Mouse (Mus musculus) monocyte, adult 5-6 weeks (primary cell): ENCODE measurements around the gene Tfr2. TPM values are rescaled to one million over a fixed set of nuclear protein-coding genes. Genes with fewer than 3 reads are reported as not detected.
A peak's percentile ranks its signal among the peaks of the same experiment; 100 is the strongest.

Experiments
- ATAC-seq: fragments of 153-309, 156-312 bp; replicated peaks from 2 replicates; pipeline ENCODE4 v1.8.0; 2017; ENCODE audit warnings: mild to moderate bottlenecking; ENCODE audit not compliant: low TSS enrichment, insufficient number of reproducible peaks, severe bottlenecking, poor library complexity, low FRiP score
- total RNA-seq: library from RNA; stranded (forward); fragments of 200-1000, 200-491, 200-594 nt; gene quantifications from 3 replicates; pipeline ENCODE4 v1.2.3, GENCODE M21; 2017

Gene Tfr2
- total RNA-seq = 0.29 to 0.53 TPM (median 0.38 TPM) in 3 replicates

DNA sequence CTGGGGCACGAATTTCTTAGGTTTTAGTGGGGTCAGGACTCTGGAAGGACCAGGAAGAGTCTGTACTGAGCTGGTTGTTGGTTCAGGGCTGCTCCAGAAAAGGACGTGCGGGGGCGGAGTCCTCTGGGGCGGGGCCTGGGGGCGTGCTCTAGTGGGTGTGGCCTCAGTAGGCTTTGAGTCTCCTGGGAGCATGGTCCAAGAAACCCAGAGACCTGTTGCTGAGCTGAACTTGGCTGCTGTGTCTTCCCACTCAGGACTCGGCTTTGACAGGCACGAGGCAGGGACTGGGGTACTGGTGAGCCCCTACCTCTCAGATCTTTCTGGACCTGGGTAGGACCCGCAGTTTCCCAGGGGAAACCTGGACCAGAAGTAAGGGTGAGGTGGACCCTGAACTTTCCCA lies at the start of gene Tfr2:
Tfr2 (plus strand) TSS at position 176 of the 400 bp plus-strand sequence.
- ATAC-seq = peak; percentile 63; the same call in 1 of the 2 replicates

DNA sequence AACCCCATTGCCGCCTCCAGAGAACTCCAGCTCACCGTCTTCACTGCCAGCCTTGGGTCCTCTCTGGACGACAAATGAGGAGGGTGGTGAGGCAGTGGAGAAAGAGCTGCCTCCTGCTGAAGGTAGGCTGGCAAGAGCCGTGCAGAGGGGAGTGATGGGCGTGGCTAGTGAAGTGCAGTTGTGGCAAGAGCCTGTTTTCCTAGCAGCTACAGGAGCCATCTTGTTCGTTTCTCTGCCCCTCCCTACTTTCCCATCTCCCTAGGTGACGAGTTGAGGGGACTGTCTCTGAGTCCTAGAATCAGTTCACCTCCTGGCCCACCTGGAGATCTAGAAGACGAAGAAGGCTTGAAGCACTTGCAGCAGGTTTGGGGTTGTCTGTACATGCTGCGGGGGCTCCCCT lies 47.8 kb upstream of the Tfr2 start:
- no peak for ATAC-seq

DNA sequence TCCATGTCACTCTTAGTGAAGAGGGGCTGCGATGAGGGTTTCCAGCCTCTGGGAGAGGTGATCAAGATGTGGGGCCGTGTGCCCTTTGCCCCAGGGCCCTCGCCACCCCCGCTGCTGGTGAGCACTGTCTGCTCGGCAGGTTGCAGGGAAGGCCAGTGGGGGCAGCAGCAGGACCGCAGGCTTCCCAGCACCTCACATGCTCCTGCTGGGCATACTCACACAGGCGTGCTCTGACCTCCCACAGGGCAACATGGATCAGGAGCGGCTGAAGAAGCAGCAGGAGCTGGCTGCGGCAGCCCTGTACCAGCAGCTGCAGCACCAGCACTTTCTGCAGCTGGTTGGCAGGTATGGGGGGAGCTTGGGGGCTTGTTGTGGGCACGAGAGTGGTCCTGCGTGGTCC lies 46.9 kb upstream of the Tfr2 start:
- ATAC-seq = no peak

DNA sequence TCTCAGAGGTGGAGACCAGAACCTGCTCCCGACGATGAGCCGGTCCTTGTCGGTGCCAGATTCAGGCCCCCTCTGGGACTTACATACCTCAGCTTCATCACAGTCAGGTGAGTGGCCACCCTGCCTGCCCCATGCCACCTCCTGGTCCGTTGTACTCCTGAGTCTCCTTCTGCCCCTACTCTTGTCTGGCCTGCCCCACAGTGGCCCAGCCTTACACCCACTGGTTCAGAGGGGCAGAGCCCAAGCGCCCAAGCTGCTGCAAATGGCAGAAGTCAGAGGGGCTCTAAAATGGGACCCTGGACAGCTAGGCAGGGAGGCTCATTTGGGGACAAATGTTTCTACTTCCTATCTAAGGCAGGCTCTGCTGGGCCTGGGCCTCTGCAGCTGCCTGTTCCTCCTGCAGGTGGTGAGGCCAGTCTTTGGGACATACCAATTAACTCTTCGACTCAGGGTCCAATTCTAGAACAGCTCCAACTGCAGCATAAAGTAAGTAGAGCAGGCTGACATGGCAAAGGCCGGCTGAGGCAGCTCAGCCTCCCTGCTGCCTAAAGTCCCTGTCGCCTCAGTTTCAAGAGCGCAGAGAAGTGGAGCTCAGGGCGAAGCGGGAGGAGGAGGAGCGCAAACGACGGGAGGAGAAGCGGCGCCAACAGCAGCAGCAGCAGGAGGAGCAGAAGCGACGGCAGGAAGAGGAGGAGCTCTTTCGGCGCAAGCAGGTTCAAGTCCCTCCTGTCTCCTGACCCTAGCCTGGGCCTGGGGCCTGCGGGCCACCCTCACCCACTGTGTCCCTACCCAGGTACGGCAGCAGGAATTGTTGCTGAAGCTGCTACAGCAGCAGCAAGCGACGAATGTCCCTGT lies 46.0 kb upstream of the Tfr2 start:
- ATAC-seq = no peak

DNA sequence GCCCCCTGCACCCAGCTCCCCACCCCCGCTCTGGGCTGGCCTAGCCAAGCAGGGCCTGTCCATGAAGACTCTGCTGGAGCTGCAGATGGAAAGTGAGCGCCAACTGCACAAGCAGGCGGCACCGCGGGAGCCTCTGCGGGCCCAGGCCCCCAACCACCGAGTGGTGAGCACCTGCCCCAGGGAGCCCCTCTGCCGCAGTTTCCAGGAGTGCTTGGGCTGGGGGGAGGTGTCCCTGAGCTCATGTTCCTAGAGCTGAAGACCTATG lies 45.5 kb upstream of the Tfr2 start:
- no peak for ATAC-seq

DNA sequence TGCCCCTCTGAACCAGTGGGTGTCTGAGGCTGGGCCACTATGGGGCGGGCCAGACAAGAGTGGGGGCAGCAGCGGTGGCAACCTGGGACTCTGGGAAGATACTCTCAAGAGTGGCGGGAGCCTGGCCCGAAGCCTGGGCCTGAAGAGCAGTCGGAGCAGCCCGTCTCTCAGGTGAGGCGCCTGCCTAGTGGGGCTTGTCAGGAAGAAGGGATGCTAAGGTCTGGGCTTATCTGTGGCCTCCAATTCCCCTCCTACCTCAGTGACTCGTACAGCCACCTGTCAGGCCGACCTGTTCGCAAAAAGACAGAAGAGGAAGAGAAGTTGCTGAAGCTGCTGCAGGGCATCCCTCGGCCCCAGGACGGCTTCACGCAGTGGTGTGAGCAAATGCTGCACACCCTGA lies 45.0 kb upstream of the Tfr2 start:
- ATAC-seq = no peak

DNA sequence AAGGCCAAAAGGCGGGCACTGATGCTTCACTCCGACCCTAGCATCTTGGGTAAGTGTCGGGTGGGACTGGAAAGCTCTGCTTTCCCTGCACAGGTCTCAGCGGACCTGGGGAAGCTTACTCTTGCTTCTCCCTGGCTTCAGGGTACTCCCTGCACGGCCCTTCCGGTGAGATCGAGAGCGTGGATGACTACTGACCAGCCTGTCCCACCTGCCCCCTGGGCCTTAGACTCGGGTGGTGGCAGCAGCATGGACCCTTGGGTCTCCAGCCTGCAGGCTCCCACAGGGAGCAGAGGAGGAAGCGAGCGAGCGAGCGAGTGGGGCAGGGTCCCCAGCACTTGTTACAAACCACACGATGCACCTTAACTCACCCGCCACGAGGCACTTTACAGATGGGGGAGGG lies 44.1 kb upstream of the Tfr2 start:
- ATAC-seq = no peak

DNA sequence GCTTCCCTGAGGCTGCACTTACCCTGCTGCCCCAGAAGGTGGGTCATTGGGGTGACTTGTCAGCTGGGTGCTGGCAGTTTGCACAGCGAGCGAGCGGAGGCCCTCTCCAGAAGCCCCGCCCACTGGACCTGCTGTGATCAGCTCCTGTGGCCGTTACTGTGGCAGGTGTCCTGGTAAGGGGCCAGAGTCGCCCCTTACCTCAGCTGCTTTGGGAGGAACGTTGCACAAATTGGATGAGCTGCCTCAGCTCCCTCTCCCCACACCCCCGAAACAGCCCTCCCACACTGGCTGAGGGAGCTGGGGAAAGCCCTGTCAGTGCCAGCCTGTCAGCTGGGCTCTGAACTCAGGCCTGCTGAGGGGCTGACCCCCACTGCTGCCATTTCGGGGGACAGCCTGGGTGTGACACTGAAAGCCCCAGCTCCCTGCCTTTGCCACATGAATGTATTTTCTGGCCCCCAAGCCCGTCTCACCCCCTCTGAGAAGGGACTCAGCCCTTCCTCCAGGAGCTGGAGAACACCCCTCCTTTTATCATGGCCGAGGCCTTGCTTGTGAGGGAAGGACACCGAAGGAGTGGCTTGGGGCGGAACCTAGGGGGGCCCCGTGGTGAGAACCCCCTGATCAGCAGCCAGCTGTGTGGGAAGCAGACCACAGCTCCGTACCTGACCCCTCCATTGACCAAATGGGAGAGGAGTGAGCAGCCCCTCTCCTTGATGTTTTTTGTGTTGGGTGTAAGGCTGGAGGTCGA lies 43.3 kb upstream of the Tfr2 start:
- ATAC-seq = no peak

DNA sequence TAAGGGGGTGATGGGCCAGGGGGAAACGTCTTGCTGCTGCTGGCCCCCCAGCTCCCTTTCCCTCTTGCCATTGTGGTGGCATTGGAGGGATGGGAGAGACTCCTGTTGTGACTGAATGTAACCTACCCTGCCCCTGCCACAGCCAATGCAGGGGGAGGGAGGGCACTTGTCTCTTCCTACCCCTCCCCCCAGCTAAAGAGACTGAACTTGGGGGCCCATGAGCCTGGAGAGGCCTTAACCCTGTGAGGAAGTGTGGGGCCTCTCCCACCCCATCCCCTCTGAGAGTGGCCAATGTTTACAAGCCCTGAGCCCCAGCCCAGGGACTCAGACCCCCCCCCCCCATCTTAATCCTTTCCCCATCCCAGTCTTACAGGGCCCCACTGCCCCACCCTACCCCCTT lies 42.2 kb upstream of the Tfr2 start:
- ATAC-seq = no peak

DNA sequence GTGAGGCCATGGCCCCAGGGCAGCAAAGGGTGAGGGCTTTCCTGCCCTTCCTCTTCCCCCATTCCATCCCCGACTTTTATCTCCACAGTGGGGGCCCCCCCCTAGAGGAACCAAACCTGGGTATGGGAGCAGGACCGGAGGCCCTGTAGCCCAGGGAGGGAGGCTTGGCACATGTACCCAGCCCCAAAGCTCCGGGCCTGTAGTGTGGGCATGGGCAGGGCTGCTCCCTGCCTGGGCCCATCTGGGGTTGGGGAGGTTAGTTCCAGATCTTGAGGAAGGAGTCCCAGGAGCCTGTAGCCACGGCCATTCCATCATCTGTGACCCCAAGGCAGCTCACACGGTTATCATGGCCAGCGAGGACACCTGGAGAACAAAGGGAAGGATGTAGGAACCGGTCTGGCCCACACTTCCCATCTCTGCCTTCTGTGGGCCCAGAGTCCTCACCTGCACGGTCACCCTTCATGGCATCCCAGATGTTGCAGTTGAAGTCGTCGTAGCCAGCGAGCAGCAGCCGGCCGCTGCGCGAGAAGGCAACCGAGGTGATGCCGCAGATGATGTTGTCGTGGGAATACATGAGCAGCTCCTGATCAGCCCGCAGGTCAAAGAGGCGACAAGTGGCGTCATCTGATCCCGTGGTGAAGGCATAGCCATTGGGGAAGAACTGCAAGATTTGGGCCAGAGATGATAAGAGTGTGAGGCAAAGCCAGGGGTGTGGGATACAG lies 41.2 kb upstream of the Tfr2 start:
- no peak for ATAC-seq

DNA sequence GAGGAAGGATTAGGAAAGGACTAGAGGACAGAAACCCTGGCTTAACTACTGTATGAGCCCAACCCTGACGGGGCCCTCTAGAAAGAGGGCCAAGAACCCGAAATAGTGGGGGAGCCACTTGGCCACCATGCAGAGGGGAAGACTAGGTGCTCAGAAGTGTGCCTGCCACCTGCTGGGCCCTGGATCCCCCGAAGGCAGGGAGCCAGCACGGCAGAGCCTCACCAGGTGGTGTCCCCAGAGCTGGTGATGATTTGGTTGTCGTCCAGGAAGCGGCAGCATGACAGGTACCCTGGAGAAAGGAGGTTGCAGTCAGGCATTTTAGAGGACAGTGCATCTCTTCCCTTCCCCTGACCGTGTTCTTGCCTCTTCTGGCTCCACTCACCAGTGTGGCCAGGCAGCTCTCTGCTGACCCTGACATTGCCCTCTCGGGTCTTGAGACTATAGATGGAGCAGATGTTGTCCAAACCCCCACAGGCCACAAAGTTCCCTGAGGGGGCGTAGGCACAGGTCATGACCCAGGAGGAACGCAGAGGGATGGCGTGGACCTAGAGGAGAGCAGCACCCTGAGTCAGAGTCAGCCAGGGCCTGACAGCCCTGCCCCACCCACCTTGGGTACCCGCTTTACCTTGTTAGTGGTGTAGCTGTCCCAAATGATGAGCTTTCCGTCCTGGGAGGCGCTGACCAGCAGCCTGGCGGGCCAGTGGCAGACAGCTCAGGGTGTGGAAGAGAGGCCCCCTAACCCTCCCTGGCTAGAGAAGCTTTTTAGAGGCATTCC lies 40.2 kb upstream of the Tfr2 start:
- no peak for ATAC-seq

DNA sequence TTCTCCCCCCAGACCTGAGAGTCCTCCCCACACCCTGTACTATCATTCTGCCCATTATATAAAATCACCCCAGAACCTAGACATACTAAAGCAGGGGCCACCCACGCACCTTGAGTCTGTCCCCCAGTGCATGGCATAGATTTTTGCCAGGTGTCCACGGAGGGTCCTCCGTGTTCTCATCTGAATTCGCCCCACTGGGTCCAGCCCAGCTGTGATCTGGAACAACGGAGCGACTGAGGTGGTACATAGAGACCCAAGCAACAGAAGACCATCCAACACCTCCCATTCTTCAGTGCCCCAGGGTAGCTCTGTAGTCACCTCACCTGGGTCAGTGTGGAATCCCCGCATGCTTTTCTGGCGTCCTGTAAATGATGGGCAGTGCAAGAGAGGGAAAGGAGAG lies 39.6 kb upstream of the Tfr2 start:
- no peak for ATAC-seq

DNA sequence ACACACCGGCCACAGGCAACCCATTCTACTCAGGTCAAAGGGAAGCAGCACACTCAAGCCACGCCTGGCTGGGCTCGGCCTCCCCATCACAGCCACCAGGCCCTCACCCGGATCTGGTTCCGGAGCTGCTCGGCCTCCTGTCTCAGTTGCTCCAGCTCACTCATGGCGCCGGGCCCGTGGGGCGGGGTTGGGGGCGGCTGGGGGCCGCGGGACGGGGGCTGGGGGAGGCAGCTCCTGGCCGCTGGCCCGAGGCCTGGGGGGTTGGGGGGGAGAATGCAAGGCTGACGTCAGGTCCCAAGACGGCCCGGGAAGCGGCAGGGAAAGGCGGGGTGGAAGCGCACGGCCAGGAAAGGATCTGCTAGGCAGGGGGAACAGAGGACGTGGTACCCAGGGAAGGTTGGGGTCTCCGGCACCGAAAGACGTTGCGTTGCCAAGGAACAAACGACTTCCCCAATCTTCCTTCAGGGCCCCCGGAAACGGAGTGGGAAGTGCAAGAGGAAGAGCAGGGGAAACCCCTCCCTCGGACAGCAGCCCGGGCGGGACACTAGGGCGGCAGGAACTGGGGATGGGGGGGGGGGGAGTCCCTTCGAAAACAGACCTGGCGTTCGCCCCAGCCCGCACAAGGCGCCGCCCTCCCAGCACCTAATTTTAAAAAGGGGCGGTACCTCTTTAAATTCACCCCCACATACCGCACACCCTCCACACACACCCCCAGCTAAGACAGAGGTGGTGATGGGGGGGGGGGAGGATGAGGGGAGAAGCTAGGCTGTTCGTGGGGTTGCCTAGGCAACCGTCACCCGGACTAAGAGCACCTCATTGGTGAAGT lies 38.8 kb upstream of the Tfr2 start:
- peak; percentile 33 for ATAC-seq

DNA sequence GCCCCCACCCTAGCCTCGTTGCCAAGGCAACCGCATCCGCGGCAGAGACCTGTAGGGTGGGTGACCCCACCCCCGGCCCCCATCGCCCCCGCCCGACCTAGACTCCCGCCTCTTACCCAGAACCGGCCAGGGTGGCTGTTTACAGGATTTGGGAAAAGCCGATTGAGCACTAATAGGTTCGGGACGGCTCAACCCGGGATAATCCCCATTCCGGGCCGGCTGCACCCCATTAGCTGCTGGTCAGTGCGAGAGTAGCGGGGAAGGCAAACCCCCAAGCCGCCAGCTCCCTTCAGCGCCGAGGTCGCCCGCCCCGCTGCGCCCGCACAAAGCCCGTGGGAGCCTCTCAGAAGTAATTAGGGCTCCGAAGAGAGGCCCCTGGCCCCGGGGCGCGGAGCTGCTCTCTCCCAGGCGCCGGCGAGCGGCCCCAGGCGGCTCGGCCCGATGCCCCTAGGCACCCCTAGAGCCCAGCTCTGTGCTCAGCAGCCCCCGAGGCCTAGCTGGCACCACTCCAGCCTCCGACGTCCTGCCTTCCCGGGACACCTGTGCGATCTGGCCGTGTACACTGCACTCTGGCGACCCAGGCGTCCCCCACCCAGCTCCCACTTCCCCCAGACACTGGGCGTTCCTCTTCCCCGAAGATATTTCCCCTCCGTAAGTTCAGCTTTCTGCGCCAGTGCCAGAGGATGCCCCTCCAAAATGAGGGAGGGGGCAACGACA lies 38.1 kb upstream of the Tfr2 start:
- no peak for ATAC-seq

DNA sequence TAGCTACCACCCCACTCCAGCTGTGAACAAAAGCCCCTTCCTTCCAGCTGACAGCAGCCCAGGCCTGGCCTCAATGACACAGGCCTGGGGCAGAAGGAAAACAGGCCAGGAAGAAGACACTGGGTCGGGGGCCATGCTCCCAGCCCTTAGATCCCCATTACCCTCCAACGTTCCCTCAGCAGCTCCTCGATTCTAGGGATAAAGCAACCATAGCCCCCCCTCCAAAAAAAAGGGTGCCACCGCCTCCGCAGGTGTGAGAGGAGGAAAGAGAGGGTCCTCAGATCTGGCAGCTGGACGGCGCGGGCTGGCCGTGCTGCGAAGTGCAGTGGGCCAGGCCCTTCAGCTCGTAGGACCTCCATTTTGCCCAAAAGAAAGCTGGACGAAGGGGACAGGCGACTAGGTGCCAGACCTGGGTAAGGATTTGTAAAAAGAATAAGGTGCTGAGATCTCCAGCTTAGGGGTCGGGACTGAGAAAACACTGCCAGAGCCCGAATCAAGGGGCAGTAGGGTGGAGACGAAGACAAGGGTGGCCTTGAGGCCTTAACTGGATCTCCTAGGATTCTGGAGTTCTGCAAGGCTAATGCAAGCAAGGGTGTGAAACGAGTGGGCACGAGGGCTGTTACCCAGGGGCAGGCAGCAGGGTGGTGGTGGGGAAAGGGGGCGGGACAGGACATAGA lies 37.4 kb upstream of the Tfr2 start:
- no peak for ATAC-seq

DNA sequence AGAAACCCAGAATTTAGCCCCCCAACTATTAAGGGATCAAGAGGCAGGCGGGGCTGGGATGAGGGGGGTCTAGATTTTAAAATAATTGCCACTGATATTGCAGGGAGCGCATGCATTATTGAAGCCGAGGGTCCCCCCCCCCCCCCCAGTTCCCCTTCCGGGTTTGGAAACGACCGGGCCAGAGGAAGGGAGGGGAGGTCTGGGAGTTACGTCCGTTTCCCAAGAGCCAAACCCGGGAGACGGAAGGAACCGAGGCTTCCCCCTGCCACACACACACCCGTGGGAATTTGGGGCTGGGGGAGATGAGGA lies 36.9 kb upstream of the Tfr2 start:
- ATAC-seq = no peak; the same call in 1 of the 2 replicates

DNA sequence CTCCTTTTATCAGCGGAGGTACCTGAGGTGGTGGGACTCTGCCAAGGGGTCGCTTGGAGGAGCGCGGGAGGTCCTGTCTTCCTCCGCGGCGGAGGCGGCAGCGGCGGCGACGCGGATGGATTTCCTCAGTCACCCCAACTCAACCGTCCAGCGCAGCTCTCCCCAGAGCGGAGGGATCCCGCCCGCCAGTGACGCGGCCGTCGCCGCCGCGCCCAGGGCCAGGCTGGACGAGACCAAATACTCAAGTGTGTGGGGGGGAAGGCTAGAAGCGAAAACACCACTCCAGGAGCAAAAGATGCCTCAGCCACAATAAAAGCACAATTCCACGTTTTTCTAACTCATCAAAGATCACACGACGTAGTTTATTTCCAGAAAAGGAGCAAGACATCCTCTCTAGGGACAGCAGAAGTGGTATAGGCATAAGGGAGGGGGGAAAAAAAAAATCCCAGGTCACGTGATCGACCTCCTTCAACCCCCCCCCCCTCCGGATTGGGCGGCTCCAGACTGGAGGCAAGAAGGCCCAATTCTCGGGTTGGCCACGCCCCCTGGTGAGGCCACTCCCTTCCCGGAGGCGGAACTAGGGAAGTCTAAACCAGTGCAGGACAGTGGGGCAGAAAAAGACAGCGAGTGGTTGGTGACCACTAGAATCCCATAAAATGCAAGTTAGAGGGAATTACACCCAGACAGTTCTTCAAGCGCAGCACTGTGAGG lies 36.4 kb upstream of the Tfr2 start, which contains the start of the genes Epo and Gnb2:
Epo (minus strand) TSS at position 126 of the 711 bp plus-strand sequence.
Gnb2 (minus strand) TSS at position 394 of the 711 bp plus-strand sequence.
- peak; percentile 75 for ATAC-seq
